Mouse (Mus musculus): Measurements from ENCODE around the gene Lrrc4c.

The Lrrc4c gene

DNA sequence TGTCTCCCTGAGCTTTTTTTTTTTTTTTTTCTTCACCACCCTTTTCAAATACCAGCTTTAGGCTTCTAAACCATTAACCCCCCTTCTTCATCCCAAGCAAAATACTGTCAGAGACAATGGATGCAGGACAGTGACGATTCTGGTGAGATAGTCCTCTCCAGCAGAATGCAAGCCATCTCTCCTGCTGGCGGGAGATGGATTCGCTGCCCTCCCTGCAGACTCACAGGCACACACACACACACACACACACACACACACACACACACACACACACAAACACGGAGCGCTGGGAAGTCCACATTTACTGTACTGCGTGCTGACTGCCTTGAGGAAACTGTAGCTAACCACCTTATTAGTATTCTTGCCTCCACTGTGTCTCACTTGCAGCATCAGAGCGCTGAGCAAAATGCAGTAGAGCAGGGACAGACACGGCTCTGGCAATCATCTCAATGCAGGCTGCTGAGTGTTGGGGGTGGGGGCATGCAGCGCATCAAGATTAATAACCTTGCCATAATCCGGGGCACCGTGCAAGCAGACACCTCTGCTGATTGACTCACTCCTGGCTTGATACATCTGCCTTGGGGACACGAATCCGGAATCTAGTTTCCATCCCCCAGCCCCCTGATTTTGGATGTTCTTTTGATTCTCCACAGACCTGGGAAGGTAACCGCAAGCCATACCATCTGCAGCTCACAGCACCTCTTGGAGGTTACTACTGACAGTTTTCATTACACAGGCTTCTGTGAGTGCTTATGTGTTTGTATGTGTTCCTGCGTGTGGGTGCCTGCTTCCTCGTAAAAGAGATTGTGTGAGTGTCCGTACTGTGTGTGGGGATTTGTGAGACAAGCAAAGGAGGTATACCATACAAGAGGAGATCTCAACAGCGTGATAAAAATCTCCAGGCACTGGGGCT lies at the start of gene Lrrc4c:
Gene Lrrc4c (plus strand): TSS at position 783 of the 913 bp plus-strand sequence.
- no peak for DNase-seq (ENCODE audit: low spot score)

GRCm38 (mm10) chr2:96275061-96275460 lies 42.9 kb upstream of the Lrrc4c start:
- DNase-seq (ENCODE audit: low spot score): no peak

DNA sequence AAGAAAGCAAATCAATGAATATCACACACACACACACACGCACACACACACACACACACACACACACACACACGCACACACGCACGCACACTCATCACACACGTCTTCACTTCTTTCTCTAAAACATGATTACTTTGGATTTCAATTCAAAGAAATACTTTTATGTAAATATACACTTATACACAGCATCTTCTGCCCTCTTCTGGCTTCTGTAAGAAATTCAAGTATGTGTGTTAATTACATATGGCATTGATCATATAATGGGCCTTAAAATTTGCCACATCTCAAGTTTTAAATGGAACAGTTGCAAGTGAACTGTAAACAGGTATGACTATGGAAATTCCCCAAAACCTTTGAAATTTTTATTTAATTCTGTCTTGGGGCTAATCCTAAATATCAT lies 35.0 kb upstream of the Lrrc4c start:
- no peak for DNase-seq (ENCODE audit: low spot score)

- no peak for DNase-seq (ENCODE audit: low spot score)
Measured at GRCm38 (mm10) chr2:96287512-96287911, 30.5 kb upstream of the Lrrc4c start.

DNA sequence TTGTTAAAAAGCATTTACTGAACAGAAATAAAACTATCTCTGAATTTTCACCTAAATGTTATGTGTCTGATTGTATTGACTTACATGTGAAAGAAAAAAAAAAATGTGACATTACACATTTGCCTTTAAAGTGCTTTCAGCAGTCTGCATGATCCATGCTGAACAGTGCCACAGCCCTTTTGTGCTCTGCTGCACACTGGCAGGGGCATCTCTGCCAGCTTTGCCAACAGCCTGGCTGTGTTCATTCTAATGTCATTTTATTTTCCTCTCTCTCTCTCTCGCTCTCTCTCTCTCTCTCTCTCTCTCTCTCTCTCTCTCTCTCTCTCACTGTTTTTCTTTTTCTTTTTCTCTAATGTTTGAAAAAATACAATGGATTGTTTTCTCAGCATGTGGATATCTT lies 27.4 kb upstream of the Lrrc4c start:
- no peak for DNase-seq (ENCODE audit: low spot score)

DNA sequence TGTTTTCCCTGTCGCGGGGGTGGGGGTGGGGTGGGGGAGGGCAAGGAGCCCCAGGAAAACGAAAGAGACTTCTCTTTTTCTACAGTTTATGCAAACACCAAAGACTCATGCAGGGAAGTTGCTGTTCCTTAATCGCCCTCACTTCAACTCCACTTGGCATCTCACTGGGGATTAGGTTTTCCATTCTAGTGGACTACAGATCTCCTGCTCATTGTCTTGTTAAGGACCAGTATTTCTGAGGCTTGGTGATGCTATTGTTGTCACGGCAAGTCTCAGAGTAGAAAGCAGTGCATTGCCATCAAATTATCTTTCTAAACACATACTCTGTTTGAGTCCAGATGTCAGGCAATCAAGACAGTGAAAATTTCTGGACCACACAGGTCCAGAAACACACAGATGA lies 2.9 kb upstream of the Lrrc4c start:
- DNase-seq (ENCODE audit: low spot score): no peak

DNA sequence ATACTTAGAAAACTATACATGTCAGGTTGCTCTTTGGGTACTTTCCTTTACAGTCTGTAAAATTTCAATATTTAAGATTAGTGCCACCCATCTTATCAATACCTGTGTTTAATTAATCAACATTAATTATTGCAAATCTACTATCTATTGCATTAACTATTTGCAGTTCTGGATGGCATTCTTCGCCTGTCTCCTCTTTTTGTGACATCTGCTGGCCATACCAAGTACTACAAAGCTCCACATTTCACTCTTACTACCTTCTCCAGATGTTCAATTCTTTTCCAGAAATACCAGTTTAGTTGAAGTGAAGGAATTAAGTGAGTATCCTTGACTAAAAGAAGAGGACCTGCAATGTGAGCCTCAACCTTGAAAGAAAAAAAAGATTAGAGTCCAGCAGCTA lies 1.4 kb upstream of the Lrrc4c start:
- DNase-seq (ENCODE audit: low spot score): no peak

DNA sequence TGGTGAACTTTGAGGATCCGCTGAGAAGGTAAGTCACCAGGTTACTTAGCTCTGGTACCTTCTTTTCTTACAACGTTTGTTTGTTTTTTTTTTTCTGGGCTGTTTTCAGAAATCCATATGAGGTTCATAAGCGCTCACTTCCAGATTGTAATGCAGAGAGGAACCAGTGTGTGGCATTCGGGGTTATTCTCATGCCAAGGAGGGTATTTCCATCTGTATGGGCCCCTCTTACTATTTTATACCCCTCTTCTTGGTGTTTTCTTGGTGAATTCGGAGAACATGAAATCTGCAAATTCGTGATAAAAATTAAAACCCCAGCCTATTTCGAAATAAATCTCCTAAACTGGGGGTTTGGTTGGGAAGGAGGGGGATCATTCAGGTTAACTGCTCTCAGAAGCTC lies 587 bp downstream of the Lrrc4c start:
- DNase-seq (ENCODE audit: low spot score): no peak

- no peak for DNase-seq (ENCODE audit: low spot score)
Measured at GRCm38 (mm10) chr2:96319201-96319600, 1.2 kb downstream of the Lrrc4c start.

GRCm38 (mm10) chr2:96319649-96320048 lies 1.7 kb downstream of the Lrrc4c start:
- no peak for DNase-seq (ENCODE audit: low spot score)

GRCm38 (mm10) chr2:96334652-96335051 lies 16.7 kb downstream of the Lrrc4c start:
- DNase-seq (ENCODE audit: low spot score): no peak

- DNase-seq (ENCODE audit: low spot score): no peak
Measured at GRCm38 (mm10) chr2:96337354-96337753, 19.4 kb downstream of the Lrrc4c start.

DNA sequence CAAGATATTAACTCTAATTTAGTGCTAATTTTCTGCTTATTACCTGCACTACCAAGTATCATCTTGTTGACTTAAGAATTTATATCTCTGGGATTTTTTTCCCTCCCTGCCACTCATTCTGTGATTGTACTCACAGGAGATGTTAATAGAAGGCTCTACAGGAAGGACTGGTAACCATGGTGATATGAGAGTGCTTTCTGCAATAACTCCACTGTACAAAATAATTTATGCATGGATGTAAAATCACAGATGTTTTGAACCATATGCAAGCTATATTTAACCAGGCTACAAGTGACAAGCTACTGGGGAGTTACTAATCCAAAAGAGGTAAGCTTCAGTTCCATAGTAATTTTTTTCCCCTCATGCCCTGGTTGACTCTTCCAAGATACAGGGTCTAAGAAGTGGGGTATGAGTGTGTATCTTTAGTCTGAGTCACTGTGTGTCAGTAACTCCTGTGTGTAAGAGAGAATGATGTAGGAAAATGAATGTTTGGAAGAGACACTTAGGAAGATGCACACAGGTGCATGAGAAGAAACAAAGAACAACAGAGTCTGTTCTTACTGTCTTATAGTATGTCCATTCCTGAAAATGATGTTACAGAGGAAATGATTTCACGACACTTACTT lies 83.3 kb downstream of the Lrrc4c start:
- no peak for DNase-seq (ENCODE audit: low spot score)

- no peak for DNase-seq (ENCODE audit: low spot score)
Measured at GRCm38 (mm10) chr2:96402514-96402913, 84.5 kb downstream of the Lrrc4c start.

DNA sequence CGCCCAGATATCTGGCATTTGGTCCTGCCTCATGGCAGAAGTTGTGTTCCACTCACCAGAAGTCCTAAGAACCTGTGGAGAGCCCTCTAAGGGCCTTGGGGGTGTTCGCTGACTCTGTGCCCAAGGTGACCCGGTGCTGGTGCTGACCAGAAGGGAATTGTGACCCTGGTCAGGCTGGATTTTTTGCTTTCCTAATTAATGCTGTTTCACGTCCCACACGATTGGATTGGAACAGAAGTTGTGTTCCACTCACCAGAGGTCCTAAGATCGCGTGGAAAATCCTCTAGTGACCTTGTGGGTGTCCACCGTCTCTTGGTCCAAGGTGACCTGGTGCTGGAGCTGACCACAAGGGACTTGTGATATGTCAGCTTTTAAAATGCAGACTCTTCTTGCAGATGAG lies 88.9 kb downstream of the Lrrc4c start:
- no peak for DNase-seq (ENCODE audit: low spot score)

DNA sequence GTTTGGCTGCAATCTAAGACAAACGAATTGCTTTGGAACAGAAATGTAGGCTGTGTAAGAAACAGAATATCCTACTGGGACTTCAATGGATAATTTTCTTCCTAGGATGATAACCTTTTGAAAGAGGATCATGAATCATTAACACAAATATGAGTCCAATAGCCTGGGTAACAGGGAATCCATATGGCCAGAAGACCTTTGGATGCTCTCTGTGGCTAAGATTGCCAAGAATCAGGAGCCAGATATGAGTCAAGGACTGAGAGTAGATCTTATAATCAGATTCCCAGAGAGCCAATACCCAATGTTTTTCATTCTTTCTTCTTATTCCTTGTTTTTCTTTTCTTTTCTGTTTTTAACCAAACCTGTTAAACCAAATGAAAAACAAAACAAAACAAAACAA lies 93.2 kb downstream of the Lrrc4c start:
- DNase-seq (ENCODE audit: low spot score): no peak

DNA sequence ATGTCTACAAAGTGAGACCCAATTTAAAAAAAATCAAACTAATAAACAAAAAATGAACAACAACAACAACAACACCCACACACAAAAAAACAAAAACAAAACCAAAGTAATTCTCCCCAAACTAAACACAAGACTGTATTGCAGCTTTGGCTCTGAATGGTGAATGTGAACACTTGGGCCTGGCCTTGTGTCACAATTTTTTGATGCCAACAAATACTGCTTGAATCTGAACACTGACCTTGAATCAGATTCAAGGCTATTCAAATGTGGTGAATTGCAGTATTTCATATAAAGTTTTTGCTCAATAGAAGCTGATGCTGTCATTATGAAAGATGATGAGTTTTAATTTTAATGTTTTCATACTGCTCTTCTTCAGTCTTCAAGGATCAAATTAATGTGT lies 143.6 kb downstream of the Lrrc4c start:
- DNase-seq (ENCODE audit: low spot score): no peak

- no peak for DNase-seq (ENCODE audit: low spot score)
Measured at GRCm38 (mm10) chr2:96475674-96476073, 157.7 kb downstream of the Lrrc4c start.

DNA sequence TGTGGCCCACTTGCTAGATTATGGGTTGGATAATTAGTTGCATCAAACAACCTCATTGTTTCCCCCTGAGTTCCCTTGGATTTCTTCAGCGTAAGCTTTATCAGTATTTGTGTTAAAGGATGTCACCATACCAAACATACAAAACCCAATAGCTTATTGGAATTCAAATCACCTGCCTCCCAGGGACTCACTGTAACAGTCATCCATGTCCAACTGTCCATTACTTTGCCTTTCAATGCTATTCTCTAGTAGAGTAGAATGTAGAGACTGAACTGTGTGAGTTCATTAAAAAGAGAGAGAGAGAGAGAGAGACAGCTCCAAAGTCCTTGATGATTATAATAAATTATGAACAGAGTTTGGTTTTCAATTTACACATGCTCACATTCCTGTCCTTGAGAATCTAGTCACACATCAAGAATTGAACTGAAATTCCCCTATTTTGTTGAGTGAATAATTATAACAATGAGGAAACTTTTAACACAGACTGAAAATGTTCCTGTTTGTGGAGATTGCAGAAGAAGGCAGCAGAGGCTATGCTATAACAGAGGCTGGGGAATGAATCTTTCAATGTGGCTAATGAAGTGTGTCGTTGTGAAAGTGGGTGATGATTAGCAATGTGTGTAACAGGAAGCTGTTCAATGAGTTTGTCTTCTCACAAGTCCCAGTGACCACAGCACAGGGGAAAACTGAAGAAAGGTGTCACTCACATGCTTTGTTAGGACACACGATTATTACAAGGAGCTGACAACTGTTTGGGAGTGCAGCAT lies 181.3 kb downstream of the Lrrc4c start:
- DNase-seq (ENCODE audit: low spot score): no peak

- no peak for DNase-seq (ENCODE audit: low spot score)
Measured at GRCm38 (mm10) chr2:96504140-96504539, 186.2 kb downstream of the Lrrc4c start.

- DNase-seq (ENCODE audit: low spot score): no peak
Measured at GRCm38 (mm10) chr2:96505641-96506040, 187.7 kb downstream of the Lrrc4c start.

GRCm38 (mm10) chr2:96508991-96509390 lies 191.0 kb downstream of the Lrrc4c start:
- DNase-seq (ENCODE audit: low spot score): no peak

- no peak for DNase-seq (ENCODE audit: low spot score)
Measured at GRCm38 (mm10) chr2:96537469-96537868, 219.5 kb downstream of the Lrrc4c start.
